Mouse (Mus musculus) stomach, postnatal 0 days (tissue): ENCODE measurements around the gene Mvd.

ENCODE experiments used
- CTCF ChIP-seq: IDR thresholded peaks from 2 replicates; pipeline ENCODE4 v1.5.1; 2016; ENCODE audit warnings: antibody characterized with exemption, low read depth, mild to moderate bottlenecking, moderate library complexity
- EP300 ChIP-seq: optimal IDR thresholded peaks from 2 replicates; pipeline ENCODE3; 2016; ENCODE audit warnings: antibody characterized with exemption

- TF ChIP-seq CTCF (no peak), EP300 (no peak)
These were observed 19.3 kb upstream of the Mvd start for GRCm38 (mm10) chr8:122462510-122462909.
